Mouse (Mus musculus) cerebellum, postnatal 14 days (tissue): ENCODE measurements around the gene Hoxa6.

ENCODE experiments used
- DNase-seq, 2 experiments: peaks; one replicate each; pipeline ENCODE4 v3.0.0; 2021; ENCODE audit warnings: mixed read lengths in 2 of 2

Hoxa6 gene

GRCm38 (mm10) chr6:52240389-52241000 is 32.0 kb upstream of the Hoxa6 start, which contains the start of gene Hoxa10:
TSS of gene Hoxa10 (minus strand) at chr6:52240854.
- DNase-seq: peak in 1 of 2 experiments; percentile 73

DNA sequence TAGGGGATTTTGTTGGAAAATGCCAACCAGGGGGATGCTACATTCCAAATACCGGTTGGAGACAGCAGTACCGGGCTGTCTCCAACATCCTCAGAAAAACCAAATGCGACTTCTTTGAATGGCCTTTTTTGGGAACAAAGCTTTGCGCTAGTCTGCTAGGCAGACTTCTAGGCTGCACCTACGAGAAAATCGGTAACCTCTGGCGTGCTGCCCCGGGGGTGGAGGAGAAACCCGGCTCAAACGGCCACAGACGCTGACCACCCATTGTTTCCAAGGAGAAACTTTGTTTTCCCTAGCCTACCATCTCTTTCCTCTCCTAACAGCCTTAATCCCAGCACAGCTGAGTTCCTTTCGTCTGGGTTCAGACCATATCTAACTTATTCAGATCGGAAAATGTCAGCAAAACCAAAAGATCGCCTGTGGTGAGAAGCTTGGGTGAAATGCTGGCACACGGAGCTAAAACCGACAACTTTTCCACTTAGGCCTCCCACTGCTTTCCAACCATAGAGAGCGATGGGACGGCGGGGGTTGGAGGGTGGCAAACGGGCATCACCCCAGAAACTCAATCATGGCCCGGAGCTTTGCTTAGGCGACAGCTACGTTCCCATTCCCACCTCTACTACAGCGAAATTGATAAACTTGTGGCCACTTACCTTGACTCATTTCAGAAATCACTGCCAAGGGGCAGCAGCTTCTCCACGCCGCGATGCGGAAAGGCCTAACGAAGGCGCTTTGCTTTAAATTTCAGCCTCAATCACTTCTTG is 31.3 kb upstream of the Hoxa6 start:
- DNase-seq: peak in 1 of 2 experiments; percentile 29

GRCm38 (mm10) chr6:52238976-52239375 is 30.5 kb upstream of the Hoxa6 start:
- DNase-seq: no peak

DNA sequence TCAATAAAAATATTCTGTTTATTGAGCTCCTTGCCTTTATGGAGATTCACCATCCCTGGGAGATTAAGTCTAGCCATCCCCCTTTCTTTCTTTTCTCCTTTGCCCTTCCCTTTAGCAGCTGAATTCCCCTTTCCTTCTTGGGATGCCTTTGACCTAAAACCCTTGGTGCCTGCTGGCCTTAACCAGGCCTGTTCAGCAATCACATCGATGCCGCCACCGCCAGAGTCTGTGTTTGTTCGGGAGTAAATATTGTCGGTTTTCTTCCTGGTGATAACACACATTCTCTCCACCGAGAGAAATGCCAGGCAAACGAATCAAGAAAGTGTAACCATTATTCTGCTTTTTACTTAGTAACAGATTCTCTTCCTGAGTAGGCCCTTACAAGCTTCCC is 29.6 kb upstream of the Hoxa6 start:
- no peak for DNase-seq

DNA sequence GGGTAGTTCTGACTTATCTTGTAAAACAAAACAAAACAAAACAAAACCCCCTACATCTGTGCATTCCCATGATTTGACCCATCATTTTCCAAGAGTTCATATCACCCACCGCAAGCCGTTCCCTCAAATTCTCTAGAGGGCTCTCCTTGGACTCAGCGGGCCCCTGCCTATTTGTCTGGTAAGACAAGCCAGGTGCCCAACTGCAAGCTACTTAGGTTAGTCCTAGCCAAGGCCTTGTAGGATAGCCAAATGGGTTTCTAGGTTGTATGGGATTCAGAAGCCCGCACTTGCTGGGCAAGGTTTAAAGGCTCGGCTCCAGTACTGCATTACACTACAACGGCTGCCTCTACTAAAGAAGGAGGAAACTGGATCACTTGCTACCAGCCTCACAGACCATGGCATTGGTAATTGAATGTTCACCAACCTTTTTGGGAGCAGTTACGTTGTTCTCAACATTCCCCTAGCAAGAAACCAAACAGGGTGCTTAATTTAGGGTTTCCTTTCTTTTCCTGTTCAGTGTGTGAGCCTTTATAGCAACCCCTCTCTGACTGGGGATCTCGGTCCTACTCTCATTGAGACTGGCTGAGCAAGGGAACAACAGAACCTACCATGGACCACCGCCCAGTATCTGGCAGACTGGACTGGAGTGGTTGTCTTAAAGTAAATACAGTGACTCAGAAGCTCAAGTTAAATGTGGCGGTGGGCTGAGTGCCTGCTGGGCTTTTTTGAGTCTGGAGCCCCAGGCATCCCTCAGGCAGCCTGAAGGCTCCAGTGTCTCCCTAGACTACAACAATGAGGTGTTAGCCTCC is 29.0 kb upstream of the Hoxa6 start:
- DNase-seq: no peak

- DNase-seq: no peak
These were observed 28.3 kb upstream of the Hoxa6 start for GRCm38 (mm10) chr6:52236806-52237205.

GRCm38 (mm10) chr6:52235866-52236265 is 27.3 kb upstream of the Hoxa6 start:
- DNase-seq: no peak

DNA sequence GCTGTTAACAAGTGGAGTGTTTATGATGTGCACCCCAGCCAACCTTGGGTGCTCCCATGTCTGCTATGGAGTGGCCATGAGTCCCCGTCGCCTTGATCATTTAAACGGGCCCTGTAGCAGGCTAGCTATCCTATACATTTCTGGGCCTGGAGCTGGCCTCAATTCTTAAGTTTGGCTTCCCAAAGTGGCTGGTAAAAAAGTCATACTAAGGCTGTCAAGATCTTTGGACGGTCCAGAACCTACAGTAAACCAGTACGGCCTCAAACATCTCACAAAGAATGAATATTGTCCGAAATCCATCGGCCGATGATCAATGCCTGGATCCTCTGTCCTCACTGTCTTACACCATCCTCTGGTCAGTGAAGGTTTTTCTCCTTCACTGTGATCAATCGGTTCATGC is 26.7 kb upstream of the Hoxa6 start:
- DNase-seq: no peak

GRCm38 (mm10) chr6:52234428-52235140 is 26.1 kb upstream of the Hoxa6 start:
- DNase-seq: no peak

GRCm38 (mm10) chr6:52233546-52234427 is 25.3 kb upstream of the Hoxa6 start:
- DNase-seq: no peak

- no peak for DNase-seq
These were observed 24.5 kb upstream of the Hoxa6 start for GRCm38 (mm10) chr6:52232984-52233545.

DNA sequence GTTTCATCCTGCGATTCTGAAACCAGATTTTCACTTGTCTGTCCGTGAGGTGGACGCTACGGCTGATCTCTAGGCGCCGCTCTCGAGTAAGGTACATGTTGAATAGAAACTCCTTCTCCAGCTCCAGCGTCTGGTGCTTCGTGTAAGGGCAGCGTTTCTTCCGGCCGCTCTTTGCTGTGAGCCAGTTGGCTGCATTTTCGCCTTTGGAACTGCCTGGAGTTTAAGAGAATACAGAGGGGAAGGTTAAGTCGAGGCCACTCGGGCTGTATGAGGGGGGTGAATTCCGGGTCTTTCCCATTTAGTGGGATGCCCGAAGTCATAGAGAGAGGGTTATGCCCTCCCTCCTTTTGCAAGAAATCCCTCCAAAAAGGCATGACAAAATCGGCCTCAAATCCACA is 24.0 kb upstream of the Hoxa6 start:
- no peak for DNase-seq

- no peak for DNase-seq
These were observed 23.5 kb upstream of the Hoxa6 start for GRCm38 (mm10) chr6:52231885-52232567.

- no peak for DNase-seq
These were observed 22.1 kb upstream of the Hoxa6 start, which contains the start of gene Hoxa9 for GRCm38 (mm10) chr6:52230516-52231165. TSS of gene Hoxa9 (minus strand) at chr6:52231089.

DNA sequence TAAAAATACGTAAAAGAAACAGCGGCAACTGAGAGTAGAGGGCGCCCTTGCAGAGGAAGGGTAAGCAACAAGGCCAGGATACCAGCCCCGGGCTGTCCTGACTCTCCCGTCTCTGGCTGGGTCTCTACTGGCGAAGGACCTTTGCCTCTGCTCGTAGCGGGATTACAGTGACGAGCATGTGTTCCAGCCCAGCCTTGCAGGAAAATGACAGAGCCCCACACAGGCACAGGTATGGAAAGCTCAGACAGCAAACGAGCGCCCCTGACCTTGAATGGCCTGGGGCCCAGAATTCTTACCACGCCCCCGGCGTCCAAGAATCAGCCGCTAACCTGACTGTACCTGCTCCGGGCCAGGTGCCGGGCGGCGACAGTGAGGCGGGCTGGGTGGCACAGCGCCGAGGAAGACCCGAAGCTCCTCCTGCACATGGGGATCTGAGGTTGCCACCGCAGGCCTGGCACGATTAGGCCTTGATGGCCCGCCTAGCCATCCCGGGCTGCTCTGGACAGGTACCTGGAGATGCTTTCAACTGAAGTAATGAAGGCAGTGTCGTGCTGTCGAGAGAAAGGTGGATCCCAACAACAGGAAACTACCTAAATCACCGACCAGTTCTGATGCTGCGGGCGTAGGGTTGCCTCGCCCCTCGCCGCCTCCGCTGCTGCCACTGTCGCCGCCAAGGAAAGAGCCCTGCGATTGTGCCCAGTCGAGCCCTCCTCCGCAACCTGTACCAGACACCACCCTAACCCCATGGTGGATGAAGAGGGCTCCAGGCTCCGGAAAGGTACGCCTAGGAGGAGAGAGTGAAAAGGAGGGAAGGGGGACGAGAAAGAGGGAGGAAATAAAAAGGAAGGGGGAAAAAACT is 21.3 kb upstream of the Hoxa6 start:
- no peak for DNase-seq

- DNase-seq: peak in 1 of 2 experiments; percentile 20
These were observed 20.2 kb upstream of the Hoxa6 start for GRCm38 (mm10) chr6:52228475-52229465.

GRCm38 (mm10) chr6:52227470-52228222 is 19.1 kb upstream of the Hoxa6 start:
- no peak for DNase-seq
